Mouse (Mus musculus) intestine, embryonic 16.5 days (tissue): Measurements from ENCODE around the gene Caly. TPM values are rescaled to one million over a fixed set of nuclear protein-coding genes. Genes with fewer than 3 reads are reported as not detected.
A peak's percentile ranks its signal among the peaks of the same experiment; 100 is the strongest.

Source experiments
- ATAC-seq: fragments of 200-750 bp; cut with Nextera tagmentation; 2 replicates; pipeline ENCODE4 v1.8.0; 2017; ENCODE audit warnings: moderate TSS enrichment, moderate library complexity
- H3K27ac ChIP-seq: fragments of 300-500 bp; sonication (generic); 2 replicates; pipeline ENCODE4 v1.5.1; 2014; ENCODE audit warnings: mild to moderate bottlenecking, low read length
- H3K27me3 ChIP-seq: fragments of 300-500 bp; sonication (generic); replicated peaks from 2 replicates; pipeline ENCODE4 v1.6.1; 2014; ENCODE audit warnings: low read length, control low read depth, mixed read lengths; ENCODE audit not compliant: control insufficient read depth, insufficient read depth
- H3K36me3 ChIP-seq: fragments of 300-500 bp; sonication (generic); 2 replicates; pipeline ENCODE4 v1.6.1; 2014; ENCODE audit warnings: low read length, control low read depth; ENCODE audit not compliant: control insufficient read depth, insufficient read depth
- H3K4me1 ChIP-seq: fragments of 300-500 bp; sonication (generic); 2 replicates; pipeline ENCODE4 v1.6.1; 2014; ENCODE audit warnings: low read length, control low read depth, mixed read lengths; ENCODE audit not compliant: control insufficient read depth, insufficient read depth
- H3K4me2 ChIP-seq: fragments of 300-500 bp; sonication (generic); 2 replicates; pipeline ENCODE4 v1.6.1; 2014; ENCODE audit warnings: low read depth, low read length, control low read depth
- H3K4me3 ChIP-seq: fragments of 300-500 bp; sonication (generic); 2 replicates; pipeline ENCODE4 v1.5.1; 2014; ENCODE audit warnings: mild to moderate bottlenecking, low read length
- H3K9ac ChIP-seq: fragments of 300-500 bp; sonication (generic); 2 replicates; pipeline ENCODE4 v1.6.1; 2014; ENCODE audit warnings: low read depth, low read length
- H3K9me3 ChIP-seq: fragments of 300-500 bp; sonication (generic); 2 replicates; pipeline ENCODE4 v1.6.1; 2016; ENCODE audit warnings: low read length, control low read depth; ENCODE audit not compliant: control insufficient read depth
- WGBS: fragments of 180-500 bp; shearing (Covaris S2); extraction: QIAGEN DNeasy Blood & Tissue Kit; methylation state at CpG from one replicate; pipeline ENCODE4 v1.1.7; 2014; 5-methylcytosine and 5-hydroxymethylcytosine counted together
- polyA plus RNA-seq: library from polyadenylated mRNA; unstranded; fragments of >200 nt; fragmentation: Nextera tagmentation; extraction: Ambion mirVana; gene quantifications from 2 replicates; pipeline ENCODE4 v1.2.1, GENCODE M21; 2015

The Caly gene
- polyA plus RNA-seq, 1 experiment from 2014 or later, result 3.0 TPM

DNA sequence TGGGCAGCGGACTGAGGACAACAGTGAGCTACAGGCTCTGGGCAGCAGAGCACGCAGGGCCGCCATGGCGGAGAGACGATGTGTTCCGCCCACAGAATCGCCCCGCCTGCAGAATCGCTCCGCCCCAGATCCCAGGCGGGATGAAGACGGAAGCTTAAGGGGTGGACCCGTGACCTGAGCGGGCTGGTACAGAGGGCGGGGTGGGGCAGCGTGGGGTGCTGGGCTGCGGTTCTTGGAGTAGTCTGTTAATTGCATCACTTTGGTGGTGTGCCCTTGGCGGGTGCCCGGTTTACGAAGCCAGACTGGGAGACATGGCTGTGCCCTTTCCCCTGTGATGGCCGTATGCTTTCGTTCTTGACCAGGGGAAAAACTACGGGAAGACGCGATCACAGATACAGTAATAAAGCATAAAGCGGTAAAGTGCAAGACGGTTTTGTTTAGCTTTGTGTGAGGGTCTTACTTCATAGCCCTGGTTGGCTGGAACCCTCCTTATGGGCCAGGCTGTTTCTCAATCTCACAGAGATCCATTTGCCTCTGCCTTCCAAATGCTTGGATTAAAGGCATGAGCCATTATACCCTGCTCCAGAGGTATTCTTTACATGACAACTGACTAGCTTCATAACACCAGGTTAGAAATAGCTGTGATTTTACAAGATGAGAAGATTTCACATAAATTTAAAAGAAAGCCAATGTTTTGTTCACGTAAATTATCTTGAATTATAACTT, 34.1 kb upstream of the Caly start, which contains the start of gene Echs1:
TSS of gene Echs1 (minus strand) at position 148 of the 726 bp plus-strand sequence.
- Histone ChIP-seq H3K9me3 (no peaks in the 10 kb centered on the region), H3K4me3 (peak within 1 kb of the TSS; percentile 84), H3K36me3 (peaks cover 9% of the 10 kb centered on the region; the same call in 1 of the 2 replicates), H3K9ac (peak within 1 kb of the TSS; percentile 89), H3K4me1 (no peaks in the 10 kb centered on the region; the same call in 1 of the 2 replicates), H3K4me2 (peak within 1 kb of the TSS; percentile 87), H3K27me3 (no peaks in the 10 kb centered on the region), H3K27ac (peak within 1 kb of the TSS; percentile 92)
- 4% methylated on average over 28 of the region's 28 CpGs for WGBS
- peak; percentile 95 for ATAC-seq

DNA sequence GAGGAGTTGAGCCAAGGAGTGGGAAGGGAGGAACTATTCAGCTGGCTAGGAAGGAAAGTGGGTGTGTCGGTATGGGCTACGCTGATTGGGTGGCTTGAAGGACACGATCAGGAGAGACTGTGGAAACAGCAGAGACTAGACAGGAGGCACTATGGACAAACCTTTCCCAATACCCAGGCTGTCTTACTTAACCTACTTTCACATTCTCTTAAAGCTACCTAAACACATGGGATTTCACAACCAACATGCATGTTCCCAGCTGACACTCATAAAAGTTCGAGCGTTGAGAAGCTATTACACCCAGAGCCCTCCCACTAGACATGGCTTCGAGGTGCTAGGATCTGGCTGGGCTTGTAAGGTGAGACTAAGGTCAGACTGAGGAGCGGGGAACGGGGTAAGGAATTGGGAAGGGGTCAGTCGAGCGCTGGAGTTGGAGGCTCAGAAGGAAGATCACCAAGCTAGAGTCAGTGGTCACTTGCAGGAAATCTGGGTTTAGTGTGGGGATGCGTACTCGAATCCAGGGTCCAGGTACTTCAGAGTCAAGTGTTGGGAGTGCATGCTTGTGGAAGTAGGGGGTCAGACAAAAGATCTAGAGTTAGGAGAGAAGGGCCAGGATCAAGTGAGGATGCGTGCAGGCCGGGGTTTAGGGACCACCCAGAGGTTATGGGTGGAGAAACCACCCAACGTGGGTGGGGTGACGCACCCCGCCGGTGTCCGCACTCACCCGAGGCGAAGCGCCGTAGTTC, 33.4 kb upstream of the Caly start, which contains the start of gene Paox:
TSS of gene Paox (plus strand) at position 217 of the 746 bp plus-strand sequence.
- WGBS, result 1% methylated on average over 23 of the region's 23 CpGs
- Histone ChIP-seq H3K27me3 (no peaks in the 10 kb centered on the region), H3K4me1 (no peaks in the 10 kb centered on the region), H3K9me3 (no peaks in the 10 kb centered on the region), H3K4me2 (peak within 1 kb of the TSS; percentile 87), H3K9ac (peak within 1 kb of the TSS; percentile 89), H3K4me3 (peak within 1 kb of the TSS; percentile 84), H3K36me3 (peaks cover 14% of the 10 kb centered on the region), H3K27ac (peak within 1 kb of the TSS; percentile 92)
- ATAC-seq, result peak; percentile 89

GRCm38 (mm10) chr7:140111943-140112342, 29.6 kb upstream of the Caly start:
- Histone ChIP-seq H3K9ac (no peak overlapping the region), H3K36me3 (peaks cover 30% of the 10 kb centered on the region), H3K9me3 (no peaks in the 10 kb centered on the region), H3K27me3 (no peaks in the 10 kb centered on the region), H3K4me2 (no peak overlapping the region), H3K4me1 (no peaks in the 10 kb centered on the region), H3K27ac (no peak overlapping the region), H3K4me3 (no peak overlapping the region)
- ATAC-seq, result no peak
- WGBS, result 70% methylated on average over 3 of the region's 3 CpGs

GRCm38 (mm10) chr7:140104009-140104408, 21.7 kb upstream of the Caly start:
- Histone ChIP-seq H3K9me3 (no peaks in the 10 kb centered on the region), H3K36me3 (peaks cover 4% of the 10 kb centered on the region; the same call in 1 of the 2 replicates), H3K27me3 (no peaks in the 10 kb centered on the region), H3K4me2 (no peak overlapping the region), H3K4me3 (no peak overlapping the region), H3K4me1 (peaks cover 8% of the 10 kb centered on the region; the same call in 1 of the 2 replicates), H3K9ac (no peak overlapping the region), H3K27ac (no peak overlapping the region)
- no peak for ATAC-seq
- 70% methylated on average over 4 of the region's 4 CpGs for WGBS

GRCm38 (mm10) chr7:140101993-140102860, 19.9 kb upstream of the Caly start, which contains the start of gene Fuom:
Fuom (minus strand) TSS chr7:140102441.
- ATAC-seq, result peak; percentile 96
- H3K4me2 ChIP-seq, result peak within 1 kb of the TSS; percentile 83
- WGBS, result 1% methylated on average over 30 of the region's 30 CpGs

GRCm38 (mm10) chr7:140101498-140101897, 19.1 kb upstream of the Caly start:
- WGBS, result 77% methylated on average over 10 of the region's 10 CpGs
- Histone ChIP-seq H3K4me1 (peaks cover 8% of the 10 kb centered on the region; the same call in 1 of the 2 replicates), H3K9me3 (no peaks in the 10 kb centered on the region), H3K4me3 (peak overlapping the region; percentile 56), H3K9ac (peak overlapping the region; percentile 75), H3K27ac (peak overlapping the region; percentile 90), H3K4me2 (peak overlapping the region; percentile 83), H3K36me3 (no peaks in the 10 kb centered on the region), H3K27me3 (no peaks in the 10 kb centered on the region)
- ATAC-seq, result peak; percentile 31

More at GRCm38 (mm10) chr7:140101993-140102860, 19.9 kb upstream of the Caly start, which contains the start of gene Fuom:
- H3K27me3 ChIP-seq, result no peaks in the 10 kb centered on the region
- H3K4me3 ChIP-seq, result peak within 1 kb of the TSS; percentile 56
- peak within 1 kb of the TSS; percentile 90 for H3K27ac ChIP-seq
- peaks cover 8% of the 10 kb centered on the region; the same call in 1 of the 2 replicates for H3K4me1 ChIP-seq
- H3K36me3 ChIP-seq, result no peaks in the 10 kb centered on the region
- no peaks in the 10 kb centered on the region for H3K9me3 ChIP-seq
- H3K9ac ChIP-seq, result peak within 1 kb of the TSS; percentile 75

DNA sequence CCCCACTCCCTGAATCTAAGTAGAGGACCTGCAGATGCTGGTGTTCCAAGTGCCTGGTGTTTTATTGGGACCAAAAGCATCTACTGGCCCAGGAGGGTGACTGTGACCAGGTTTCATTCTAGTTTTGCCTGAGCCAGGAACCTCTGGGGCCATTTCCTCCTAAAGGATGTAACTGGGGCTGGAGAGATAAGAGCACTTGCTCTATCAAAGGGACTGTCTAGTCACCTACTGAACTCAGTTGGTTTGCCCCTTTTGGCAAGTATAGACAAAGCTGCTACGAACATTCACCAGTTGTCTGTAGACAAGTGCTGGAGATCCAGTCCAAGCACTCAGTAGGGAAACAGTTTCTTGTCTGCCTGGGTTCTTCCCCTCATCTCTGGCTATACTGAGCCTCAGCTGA, 16.1 kb upstream of the Caly start:
- Histone ChIP-seq H3K36me3 (no peaks in the 10 kb centered on the region), H3K9ac (no peak overlapping the region), H3K27ac (no peak overlapping the region), H3K9me3 (no peaks in the 10 kb centered on the region), H3K4me2 (no peak overlapping the region), H3K4me1 (peaks cover 18% of the 10 kb centered on the region), H3K27me3 (no peaks in the 10 kb centered on the region), H3K4me3 (no peak overlapping the region)
- WGBS, result 96% methylated on average over 1 of the region's 1 CpGs
- ATAC-seq, result no peak

- Histone ChIP-seq H3K9ac (no peak overlapping the region), H3K9me3 (no peaks in the 10 kb centered on the region), H3K4me3 (no peak overlapping the region), H3K27ac (no peak overlapping the region), H3K4me1 (peaks cover 14% of the 10 kb centered on the region), H3K36me3 (no peaks in the 10 kb centered on the region), H3K4me2 (no peak overlapping the region), H3K27me3 (no peaks in the 10 kb centered on the region)
- no peak for ATAC-seq
These were observed 13.7 kb upstream of the Caly start for GRCm38 (mm10) chr7:140096055-140096454.
